Mouse (Mus musculus) limb, embryonic 14.5 days (tissue): ENCODE measurements around the gene Pgk1. TPM values are rescaled to one million over a fixed set of nuclear protein-coding genes. Genes with fewer than 3 reads are reported as not detected.

Source experiments
- ATAC-seq: fragments of 200-750 bp; cut with Nextera tagmentation; 2 replicates; pipeline ENCODE4 v1.8.0; 2017; ENCODE audit warnings: low read depth, moderate number of reproducible peaks, moderate TSS enrichment; ENCODE audit not compliant: low FRiP score
- DNase-seq: peaks from one replicate; pipeline ENCODE4 v3.0.0-alpha.2; 2015; ENCODE audit warnings: low spot score
- H3K27ac ChIP-seq: fragments of 300-500 bp; sonication (generic); replicated peaks from 2 replicates; pipeline ENCODE4 v1.5.1; 2014; ENCODE audit warnings: low read depth, mild to moderate bottlenecking, low read length, moderate library complexity, mixed read lengths
- H3K27me3 ChIP-seq: fragments of 300-500 bp; sonication (generic); 2 replicates; pipeline ENCODE4 v1.6.1; 2014; ENCODE audit warnings: low read length, mixed read lengths; ENCODE audit not compliant: control insufficient read depth, insufficient read depth
- H3K36me3 ChIP-seq: fragments of 300-500 bp; sonication (generic); 2 replicates; pipeline ENCODE4 v1.6.1; 2014; ENCODE audit warnings: mild to moderate bottlenecking, low read length, moderate library complexity, mixed read lengths; ENCODE audit not compliant: control insufficient read depth, insufficient read depth
- H3K4me1 ChIP-seq: fragments of 300-500 bp; sonication (generic); 2 replicates; pipeline ENCODE4 v1.6.1; 2014; ENCODE audit warnings: antibody characterized with exemption, low read length, mixed read lengths; ENCODE audit not compliant: control insufficient read depth, insufficient read depth
- H3K4me2 ChIP-seq: fragments of 300-500 bp; sonication (generic); replicated peaks from 2 replicates; pipeline ENCODE4 v1.6.1; 2014; ENCODE audit warnings: low read depth, mild to moderate bottlenecking, low read length, moderate library complexity; ENCODE audit not compliant: severe bottlenecking
- H3K4me3 ChIP-seq: fragments of 300-500 bp; sonication (generic); replicated peaks from 2 replicates; pipeline ENCODE4 v1.5.1; 2014; ENCODE audit warnings: low read length
- H3K9ac ChIP-seq: fragments of 300-500 bp; sonication (generic); 2 replicates; pipeline ENCODE4 v1.6.1; 2014; ENCODE audit warnings: mild to moderate bottlenecking, low read depth, low read length, moderate library complexity; ENCODE audit not compliant: severe bottlenecking
- H3K9me3 ChIP-seq: fragments of 300-500 bp; sonication (generic); 2 replicates; pipeline ENCODE4 v1.6.1; 2016; ENCODE audit warnings: low read length; ENCODE audit not compliant: control insufficient read depth
- POLR2A ChIP-seq: fragments of 200-500 bp; IDR thresholded peaks from 2 replicates; pipeline ENCODE4 v1.8.0; 2012; ENCODE audit warnings: inconsistent platforms, mild to moderate bottlenecking, moderate library complexity, borderline replicate concordance; ENCODE audit not compliant: insufficient read depth, insufficient read length; ENCODE audit errors: extremely low read depth
- WGBS: fragments of 180-500 bp; shearing (Covaris S2); extraction: QIAGEN DNeasy Blood & Tissue Kit; methylation state at CpG from one replicate; pipeline ENCODE4 v1.1.7; 2014; 5-methylcytosine and 5-hydroxymethylcytosine counted together
- polyA plus RNA-seq, 2 experiments: library from polyadenylated mRNA; depleted of rRNA in 1 of 2; stranded (reverse) in 1 of 2; unstranded in 1 of 2; fragments of >200 nt; fragmentation: Nextera tagmentation in 1 of 2; extraction: Ambion mirVana in 1 of 2; gene quantifications; 2 replicates each; pipeline versions ENCODE4 v1.2.1 to v1.2.3; 2012 to 2014

Gene Pgk1
- polyA plus RNA-seq, 2 experiments, result 332 to 352 TPM

GRCm38 (mm10) chrX:106171106-106171852, 15.6 kb upstream of the Pgk1 start:
- DNase-seq (peak; percentile 87), ATAC-seq (peak; percentile 81)
- H3K9ac ChIP-seq, result no peak overlapping the region
- no peaks in the 10 kb centered on the region for H3K9me3 ChIP-seq
- no peak for TF ChIP-seq POLR2A
- H3K36me3 ChIP-seq, result no peaks in the 10 kb centered on the region
- H3K4me2 ChIP-seq, result peak overlapping the region; percentile 39; the same call in 1 of the 2 replicates
- H3K4me1 ChIP-seq, result no peaks in the 10 kb centered on the region
- no peaks in the 10 kb centered on the region for H3K27me3 ChIP-seq
- 33% methylated on average over 18 of the region's 18 CpGs for WGBS
- H3K4me3 ChIP-seq, result peak overlapping the region; percentile 27
- no peak overlapping the region for H3K27ac ChIP-seq

- peak overlapping the region; percentile 27 for H3K4me3 ChIP-seq
Measured at GRCm38 (mm10) chrX:106171853-106172154, 15.1 kb upstream of the Pgk1 start.

GRCm38 (mm10) chrX:106176331-106176730, 10.6 kb upstream of the Pgk1 start:
- ATAC-seq (no peak), DNase-seq (no peak)
- no peaks in the 10 kb centered on the region for H3K9me3 ChIP-seq
- 58% methylated on average over 9 of the region's 9 CpGs for WGBS
- H3K4me3 ChIP-seq, result no peak overlapping the region
- H3K4me2 ChIP-seq, result no peak overlapping the region
- no peaks in the 10 kb centered on the region for H3K27me3 ChIP-seq
- no peaks in the 10 kb centered on the region for H3K4me1 ChIP-seq
- no peak overlapping the region for H3K27ac ChIP-seq
- no peak for TF ChIP-seq POLR2A
- H3K9ac ChIP-seq, result no peak overlapping the region
- no peaks in the 10 kb centered on the region for H3K36me3 ChIP-seq

More at GRCm38 (mm10) chrX:106171853-106172154, 15.1 kb upstream of the Pgk1 start:
- WGBS, result 63% methylated on average over 5 of the region's 6 CpGs
- Histone ChIP-seq H3K36me3 (no peaks in the 10 kb centered on the region), H3K9me3 (no peaks in the 10 kb centered on the region), H3K9ac (no peak overlapping the region), H3K27me3 (no peaks in the 10 kb centered on the region), H3K4me2 (peak overlapping the region; percentile 39; the same call in 1 of the 2 replicates), H3K4me1 (no peaks in the 10 kb centered on the region), H3K27ac (no peak overlapping the region)
- TF ChIP-seq POLR2A, result no peak
- ATAC-seq (no peak), DNase-seq (no peak)

- Histone ChIP-seq H3K36me3 (no peaks in the 10 kb centered on the region), H3K4me3 (no peak overlapping the region), H3K27ac (no peak overlapping the region), H3K4me2 (no peak overlapping the region), H3K9ac (no peak overlapping the region), H3K9me3 (no peaks in the 10 kb centered on the region), H3K27me3 (no peaks in the 10 kb centered on the region), H3K4me1 (no peaks in the 10 kb centered on the region)
- ATAC-seq (no peak), DNase-seq (no peak)
- TF ChIP-seq POLR2A, result no peak
- 59% methylated on average over 4 of the region's 4 CpGs for WGBS
Measured at GRCm38 (mm10) chrX:106184279-106184678, 2.6 kb upstream of the Pgk1 start.

- H3K9me3 ChIP-seq, result no peaks in the 10 kb centered on the region
- no peaks in the 10 kb centered on the region for H3K36me3 ChIP-seq
- no peak overlapping the region for H3K9ac ChIP-seq
- no peaks in the 10 kb centered on the region for H3K27me3 ChIP-seq
- no peaks in the 10 kb centered on the region for H3K4me1 ChIP-seq
- H3K27ac ChIP-seq, result peak overlapping the region; percentile 86
- WGBS, result 28% methylated on average over 5 of the region's 5 CpGs
- peak; percentile 68 for DNase-seq
- peak overlapping the region; percentile 45; the same call in 1 of the 2 replicates for H3K4me2 ChIP-seq
- TF ChIP-seq POLR2A, result no peak
- ATAC-seq, result peak; percentile 68
- H3K4me3 ChIP-seq, result no peak overlapping the region
Measured at GRCm38 (mm10) chrX:106185706-106186105, 1.2 kb upstream of the Pgk1 start.
